Mouse (Mus musculus) small intestine, adult 2 months (tissue): ENCODE data around the gene Nme2.

Experiments
- CTCF ChIP-seq: fragments of 200-500 bp; IDR thresholded peaks from 2 replicates; pipeline ENCODE4 v1.5.1; 2012; ENCODE audit warnings: low read depth, mild to moderate bottlenecking, control low read depth, inconsistent platforms, low read length, moderate library complexity, mixed read lengths; ENCODE audit not compliant: insufficient replicate concordance, insufficient read length; ENCODE audit errors: extremely low read depth
- POLR2A ChIP-seq: fragments of 200-500 bp; IDR thresholded peaks from 2 replicates; pipeline ENCODE4 v1.6.1; 2012; ENCODE audit warnings: low read depth, mild to moderate bottlenecking, control low read depth, inconsistent platforms, low read length, moderate library complexity

DNA sequence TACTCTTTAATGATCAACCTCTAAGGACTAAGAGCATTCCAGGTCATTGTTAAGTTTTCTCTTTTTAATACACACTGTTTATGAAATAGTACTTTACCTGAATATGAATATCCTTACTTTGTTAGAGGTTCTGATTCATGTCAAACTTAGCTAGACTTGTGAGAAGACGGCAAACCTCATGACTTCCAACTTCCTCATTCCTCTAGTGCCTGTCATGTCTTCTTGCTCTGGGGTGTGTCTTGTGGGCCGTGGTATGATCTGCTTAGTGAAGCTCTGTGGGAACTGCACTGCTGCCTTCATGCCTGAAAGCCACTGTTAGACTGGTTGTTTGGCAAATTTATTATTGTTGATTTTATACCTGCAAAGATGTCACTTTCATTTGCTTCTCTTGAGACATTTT is 15.2 kb downstream of the Nme2 start:
- TF ChIP-seq CTCF = no peak
- no peak for TF ChIP-seq POLR2A
